Mouse (Mus musculus) adrenal gland, adult 10 weeks (tissue): ENCODE measurements around the gene Apcs. TPM values are rescaled to one million over a fixed set of nuclear protein-coding genes. Genes with fewer than 3 reads are reported as not detected.

ENCODE experiments used
- polyA plus RNA-seq: library from polyadenylated mRNA; stranded (reverse); fragments of 350-450 nt; fragmentation: Illumina TruSeq; extraction: RNeasy Lipid Tissue Mini Kit (QIAGEN cat#74804); gene quantifications from one replicate; pipeline ENCODE4 v1.2.3, GENCODE M21; 2014; ENCODE audit warnings: low read depth, low replicate concordance

The Apcs gene
- polyA plus RNA-seq = not detected

GRCm38 (mm10) chr1:172894777-172895357 lies at the start of gene Apcs:
Gene Apcs, minus strand, starts transcription at chr1:172895041.

Other genes starting within 250 kb of the Apcs start
- not detected for gene Crp, start 197.0 kb downstream of the Apcs start, polyA plus RNA-seq
- gene Olfr16, start 55.4 kb upstream of the Apcs start, polyA plus RNA-seq = not detected
- not detected for gene Olfr1408, start 242.3 kb upstream of the Apcs start, polyA plus RNA-seq